ENCODE assay signal across 8 mouse cellular contexts in genomic region chr3:32511191-32511550, GRCm38 (mm10). TPM values are rescaled to one million over a fixed set of nuclear protein-coding genes. Genes with fewer than 3 reads are reported as not detected.
A peak's percentile ranks its signal among the peaks of the same experiment; 100 is the strongest.
DNase-seq lines count a peak whose midpoint lies in the region; ATAC-seq lines count a peak whose summit lies in the region.

No protein-coding gene starts in this region.

- DNase-seq in CD4-positive, CD25-positive, alpha-beta regulatory T cell, adult 2 months (ENCODE audit: low read depth, low spot score) = peak; percentile 54
- peak; percentile 19 for DNase-seq in neural tube, embryonic 11.5 days (ENCODE audit: low spot score)
- DNase-seq in neural tube, embryonic 10.5 days (ENCODE audit: extremely low spot score, low spot score) = no peak
- DNase-seq in liver, embryonic 11.5 days (ENCODE audit: low spot score) = peak; percentile 40

- no peaks in the 10 kb centered on the region for H3K27me3 ChIP-seq in neural tube, embryonic 11.5 days (ENCODE audit: control insufficient read depth, insufficient read depth, low read length)
- H3K27me3 ChIP-seq in forebrain, embryonic 12.5 days = no peaks in the 10 kb centered on the region
- no peaks in the 10 kb centered on the region for H3K27me3 ChIP-seq in liver, embryonic 11.5 days (replicated peaks; ENCODE audit: control insufficient read depth, insufficient read depth, low read length)
- H3K27me3 ChIP-seq in neural tube, embryonic 13.5 days = no peaks in the 10 kb centered on the region

- peaks cover 7% of the 10 kb centered on the region; the same call in 1 of the 2 replicates for H3K4me1 ChIP-seq in neural tube, embryonic 11.5 days (ENCODE audit: control insufficient read depth, insufficient read depth, low read length)
- H3K4me1 ChIP-seq in forebrain, embryonic 12.5 days = peaks cover 33% of the 10 kb centered on the region
- peaks cover 4% of the 10 kb centered on the region for H3K4me1 ChIP-seq in liver, embryonic 11.5 days (replicated peaks; ENCODE audit: control insufficient read depth, insufficient read depth, low read length)
- peaks cover 36% of the 10 kb centered on the region for H3K4me1 ChIP-seq in neural tube, embryonic 13.5 days (replicated peaks)

- H3K9ac ChIP-seq in neural tube, embryonic 11.5 days (ENCODE audit: low read length) = peak overlapping the region; percentile 93
- peak overlapping the region; percentile 92 for H3K9ac ChIP-seq in forebrain, embryonic 12.5 days
- peak overlapping the region; percentile 95 for H3K9ac ChIP-seq in liver, embryonic 11.5 days (ENCODE audit: low read depth, low read length)
- peak overlapping the region; percentile 96 for H3K9ac ChIP-seq in neural tube, embryonic 13.5 days

- peak overlapping the region; percentile 82 for H3K4me2 ChIP-seq in neural tube, embryonic 11.5 days (ENCODE audit: low read depth)
- peak overlapping the region; percentile 70 for H3K4me2 ChIP-seq in forebrain, embryonic 12.5 days
- H3K4me2 ChIP-seq in liver, embryonic 11.5 days = peak overlapping the region; percentile 83
- H3K4me2 ChIP-seq in neural tube, embryonic 13.5 days = peak overlapping the region; percentile 80

- peak overlapping the region; percentile 87 for H3K4me3 ChIP-seq in neural tube, embryonic 11.5 days (ENCODE audit: low read depth, low read length)
- peak overlapping the region; percentile 93 for H3K4me3 ChIP-seq in forebrain, embryonic 12.5 days (replicated peaks)
- peak overlapping the region; percentile 77 for H3K4me3 ChIP-seq in liver, embryonic 11.5 days (ENCODE audit: low read depth, low read length)
- H3K4me3 ChIP-seq in neural tube, embryonic 13.5 days = peak overlapping the region; percentile 93

- WGBS in neural tube, embryonic 11.5 days = 8% methylated on average over 13 of the region's 13 CpGs
- WGBS in forebrain, embryonic 12.5 days = 4% methylated on average over 13 of the region's 13 CpGs
- WGBS in liver, embryonic 11.5 days = 7% methylated on average over 13 of the region's 13 CpGs
- WGBS in neural tube, embryonic 13.5 days = 7% methylated on average over 13 of the region's 13 CpGs

- ATAC-seq in CD4-positive, CD25-positive, alpha-beta regulatory T cell, adult 4 months = no peak
- no peak for ATAC-seq in neural tube, embryonic 11.5 days (ENCODE audit: insufficient read depth, low FRiP score, low TSS enrichment)
- no peak for ATAC-seq in forebrain, embryonic 12.5 days (ENCODE audit: low FRiP score)
- ATAC-seq in liver, embryonic 11.5 days (replicated peaks; ENCODE audit: low FRiP score) = no peak
- ATAC-seq in neural tube, embryonic 13.5 days (ENCODE audit: low read depth) = no peak
- ATAC-seq in granulocyte monocyte progenitor cell, adult 5-6 weeks (replicated peaks; ENCODE audit: poor library complexity, severe bottlenecking) = no peak

- no peaks in the 10 kb centered on the region for H3K36me3 ChIP-seq in neural tube, embryonic 11.5 days (ENCODE audit: control insufficient read depth, insufficient read depth, low read length)
- H3K36me3 ChIP-seq in forebrain, embryonic 12.5 days (replicated peaks) = peaks cover 13% of the 10 kb centered on the region
- peaks cover 9% of the 10 kb centered on the region for H3K36me3 ChIP-seq in liver, embryonic 11.5 days (ENCODE audit: control insufficient read depth, insufficient read depth, low read length)
- peaks cover 13% of the 10 kb centered on the region for H3K36me3 ChIP-seq in neural tube, embryonic 13.5 days

- no peaks in the 10 kb centered on the region for H3K9me3 ChIP-seq in neural tube, embryonic 11.5 days (ENCODE audit: control insufficient read depth, low read length)
- no peaks in the 10 kb centered on the region for H3K9me3 ChIP-seq in forebrain, embryonic 12.5 days
- H3K9me3 ChIP-seq in liver, embryonic 11.5 days (ENCODE audit: control insufficient read depth, low read length) = no peaks in the 10 kb centered on the region
- no peaks in the 10 kb centered on the region for H3K9me3 ChIP-seq in neural tube, embryonic 13.5 days

- no peak overlapping the region for H3K27ac ChIP-seq in neural tube, embryonic 11.5 days (ENCODE audit: low read depth, low read length)
- H3K27ac ChIP-seq in forebrain, embryonic 12.5 days = 0 out of 2 replicates have a peak overlapping the region, but pooled peaks have one; percentile 83
- H3K27ac ChIP-seq in liver, embryonic 11.5 days (ENCODE audit: low read depth, low read length) = peak overlapping the region; percentile 88
- peak overlapping the region; percentile 87; the same call in 1 of the 2 replicates for H3K27ac ChIP-seq in neural tube, embryonic 13.5 days (replicated peaks)

RNA-seq across cellular contexts. Expression of gene Zfp639, which starts 1.1 kb away (rescaled TPM):
- 10 to 100 TPM; 27.6 to 28.4 TPM for polyA plus RNA-seq in CD4-positive, CD25-positive, alpha-beta regulatory T cell, adult 4 months (2017; shearing (Covaris generic))
- 48.4 TPM in 2 replicates for polyA plus RNA-seq in neural tube, embryonic 11.5 days (2014; fragmentation: Nextera tagmentation; extraction: Ambion mirVana)
- 43.3 and 46.5 TPM in 2 replicates for polyA plus RNA-seq in forebrain, embryonic 12.5 days (2016; fragmentation: Nextera tagmentation; extraction: Ambion mirVana)
- 56.5 and 59.8 TPM in 2 replicates for polyA plus RNA-seq in liver, embryonic 11.5 days (2014; fragmentation: Nextera tagmentation; extraction: Ambion mirVana)
- 37.5 and 42.7 TPM in 2 replicates for polyA plus RNA-seq in neural tube, embryonic 13.5 days (2015; fragmentation: Nextera tagmentation; extraction: Ambion mirVana)
- 45.9 and 55.1 TPM in 2 replicates for total RNA-seq in granulocyte monocyte progenitor cell, adult 5-6 weeks (2014; fragmentation: Nextera tagmentation)
- total RNA-seq in granulocyte monocyte progenitor cell, adult 5-6 weeks (2017) = 41.1 and 79.6 TPM in 2 replicates

RNA-seq across cellular contexts. Expression of gene Mfn1, which starts 18.1 kb away (rescaled TPM):
- polyA plus RNA-seq in CD4-positive, CD25-positive, alpha-beta regulatory T cell, adult 4 months (2017; shearing (Covaris generic)) = 10 to 100 TPM; 10.2 to 12.0 TPM
- polyA plus RNA-seq in neural tube, embryonic 11.5 days (2014; fragmentation: Nextera tagmentation; extraction: Ambion mirVana) = 26.8 and 31.5 TPM in 2 replicates
- 47.9 and 48.0 TPM in 2 replicates for polyA plus RNA-seq in forebrain, embryonic 12.5 days (2016; fragmentation: Nextera tagmentation; extraction: Ambion mirVana)
- polyA plus RNA-seq in liver, embryonic 11.5 days (2014; fragmentation: Nextera tagmentation; extraction: Ambion mirVana) = 32.7 and 36.6 TPM in 2 replicates
- 36.3 and 46.0 TPM in 2 replicates for polyA plus RNA-seq in neural tube, embryonic 13.5 days (2015; fragmentation: Nextera tagmentation; extraction: Ambion mirVana)
- 8.9 and 28.4 TPM in 2 replicates for total RNA-seq in granulocyte monocyte progenitor cell, adult 5-6 weeks (2014; fragmentation: Nextera tagmentation)
- 64.5 and 101 TPM in 2 replicates for total RNA-seq in granulocyte monocyte progenitor cell, adult 5-6 weeks (2017)

RNA-seq across cellular contexts. Expression of gene Kcnmb3, which starts 19.1 kb away (rescaled TPM):
- polyA plus RNA-seq in CD4-positive, CD25-positive, alpha-beta regulatory T cell, adult 4 months (2017; shearing (Covaris generic)) = under 1 TPM; 0.60 to 0.81 TPM
- polyA plus RNA-seq in neural tube, embryonic 11.5 days (2014; fragmentation: Nextera tagmentation; extraction: Ambion mirVana) = not detected in 2 replicates
- polyA plus RNA-seq in forebrain, embryonic 12.5 days (2016; fragmentation: Nextera tagmentation; extraction: Ambion mirVana) = 0.22 TPM in 1 of 2 replicates, not detected in the other
- 0.29 TPM in 1 of 2 replicates, not detected in the other for polyA plus RNA-seq in liver, embryonic 11.5 days (2014; fragmentation: Nextera tagmentation; extraction: Ambion mirVana)
- 0.11 and 0.17 TPM in 2 replicates for polyA plus RNA-seq in neural tube, embryonic 13.5 days (2015; fragmentation: Nextera tagmentation; extraction: Ambion mirVana)
- not detected in 2 replicates for total RNA-seq in granulocyte monocyte progenitor cell, adult 5-6 weeks (2014; fragmentation: Nextera tagmentation)
- not detected in 2 replicates for total RNA-seq in granulocyte monocyte progenitor cell, adult 5-6 weeks (2017)
